Mouse (Mus musculus): ENCODE measurements at regions not wholly inside any gene's neighbourhood (a gene's known extent, or its start where the extent isn't known, plus 50 kb on each side); places are given as distances from the start of the nearest gene placed in this dataset.

GRCm38 (mm10) chr2:61354104-61354503 lies 224.3 kb upstream of the Tank start:
- no peak for DNase-seq (ENCODE audit: low spot score in 2 of 2)

GRCm38 (mm10) chr2:61347451-61347850 lies 230.9 kb upstream of the Tank start:
- DNase-seq (ENCODE audit: low spot score in 2 of 2) = no peak

GRCm38 (mm10) chr2:61346012-61346760 lies 232.2 kb upstream of the Tank start:
- no peak for DNase-seq (ENCODE audit: low spot score in 2 of 2)

- no peak for DNase-seq (ENCODE audit: low spot score in 2 of 2)
Observed at GRCm38 (mm10) chr2:61345311-61345710, 233.1 kb upstream of the Tank start.

- peak; percentile 8 to 9 for DNase-seq (ENCODE audit: low spot score in 2 of 2)
Observed at GRCm38 (mm10) chr2:61344556-61345131, 233.7 kb upstream of the Tank start.

- no peak for DNase-seq (ENCODE audit: low spot score in 2 of 2)
Observed at GRCm38 (mm10) chr2:61341254-61341653, 237.1 kb upstream of the Tank start.

GRCm38 (mm10) chr2:61319226-61319625 lies 259.2 kb upstream of the Tank start:
- DNase-seq (ENCODE audit: low spot score in 2 of 2) = no peak

- no peak for DNase-seq (ENCODE audit: low spot score in 2 of 2)
Observed at GRCm38 (mm10) chr2:61310405-61310804, 268.0 kb upstream of the Tank start.

GRCm38 (mm10) chr2:61309219-61309618 lies 269.2 kb upstream of the Tank start:
- DNase-seq (ENCODE audit: low spot score in 2 of 2) = no peak

- no peak for DNase-seq (ENCODE audit: low spot score in 2 of 2)
Observed at GRCm38 (mm10) chr2:61297135-61297534, 281.2 kb upstream of the Tank start.

- DNase-seq (ENCODE audit: low spot score in 2 of 2) = no peak
Observed at GRCm38 (mm10) chr2:61296606-61297005, 281.8 kb upstream of the Tank start.

GRCm38 (mm10) chr2:61295261-61295964 lies 283.0 kb upstream of the Tank start:
- no peak for DNase-seq (ENCODE audit: low spot score in 2 of 2)

- DNase-seq (ENCODE audit: low spot score in 2 of 2) = no peak
Observed at GRCm38 (mm10) chr2:61288246-61288645, 290.1 kb upstream of the Tank start.

- no peak for DNase-seq (ENCODE audit: low spot score in 2 of 2)
Observed at GRCm38 (mm10) chr2:61284706-61285105, 293.7 kb upstream of the Tank start.

- DNase-seq (ENCODE audit: low spot score in 2 of 2) = no peak
Observed at GRCm38 (mm10) chr2:61283829-61284601, 294.4 kb upstream of the Tank start.

GRCm38 (mm10) chr2:61272721-61273120 lies 305.7 kb upstream of the Tank start:
- no peak for DNase-seq (ENCODE audit: low spot score in 2 of 2)

GRCm38 (mm10) chr2:61267706-61268105 lies 304.7 kb upstream of the Rbms1 start:
- no peak for DNase-seq (ENCODE audit: low spot score in 2 of 2)

- no peak for DNase-seq (ENCODE audit: low spot score in 2 of 2)
Observed at GRCm38 (mm10) chr2:61250068-61250800, 287.2 kb upstream of the Rbms1 start.

- no peak for DNase-seq (ENCODE audit: low spot score in 2 of 2)
Observed at GRCm38 (mm10) chr2:61247956-61248355, 285.0 kb upstream of the Rbms1 start.

- no peak for DNase-seq (ENCODE audit: low spot score in 2 of 2)
Observed at GRCm38 (mm10) chr2:61247336-61247735, 284.3 kb upstream of the Rbms1 start.

- no peak for DNase-seq (ENCODE audit: low spot score in 2 of 2)
Observed at GRCm38 (mm10) chr2:61246691-61247258, 283.8 kb upstream of the Rbms1 start.
